Mouse (Mus musculus): ENCODE data around the gene Lyz2.

GRCm38 (mm10) chr10:117282551-117282950, 430 bp upstream of the Lyz2 start:
- TF ChIP-seq UBTF (IDR thresholded peaks at IDR 0.05; ENCODE audit: borderline replicate concordance, insufficient read depth, low read depth, low read length) (no peak), MAX (IDR thresholded peaks at IDR 0.05; ENCODE audit: low read length) (no peak), CTCF (IDR thresholded peaks at IDR 0.05 in 2 of 3, conservative IDR thresholded peaks at IDR 0.05 in 1 of 3; ENCODE audit: control insufficient read depth in 1 of 3, insufficient read depth in 1 of 3, low read depth in 2 of 3, low read length in 3 of 3, poor library complexity in 1 of 3, severe bottlenecking in 1 of 3) (no peak), GABPA (IDR thresholded peaks at IDR 0.05; ENCODE audit: low read depth, low read length) (no peak), KAT2A (conservative IDR thresholded peaks at IDR 0.05; ENCODE audit: low read depth, low read length) (no peak), ZC3H11A (IDR thresholded peaks at IDR 0.05; ENCODE audit: low read depth, low read length) (no peak), TAL1 (IDR thresholded peaks at IDR 0.05; ENCODE audit: low read length) (no peak), POLR2A (IDR thresholded peaks at IDR 0.05; ENCODE audit: control insufficient read depth in 1 of 2, insufficient read depth in 1 of 2, low read depth in 1 of 2, low read length in 2 of 2, poor library complexity in 1 of 2) (no peak), JUND (IDR thresholded peaks at IDR 0.05; ENCODE audit: low read depth, low read length) (no peak), ZKSCAN1 (IDR thresholded peaks at IDR 0.05; ENCODE audit: low read depth, low read length) (no peak), NELFE (IDR thresholded peaks at IDR 0.05; ENCODE audit: low read depth, low read length) (no peak), MYC (IDR thresholded peaks at IDR 0.05; ENCODE audit: low read depth, low read length) (no peak)
